Mouse (Mus musculus): Measurements from ENCODE around the gene Ptprd. TPM values are rescaled to one million over a fixed set of nuclear protein-coding genes. Genes with fewer than 3 reads are reported as not detected.

Gene Ptprd
- total RNA-seq, 1 experiment = 1.3 TPM

DNA sequence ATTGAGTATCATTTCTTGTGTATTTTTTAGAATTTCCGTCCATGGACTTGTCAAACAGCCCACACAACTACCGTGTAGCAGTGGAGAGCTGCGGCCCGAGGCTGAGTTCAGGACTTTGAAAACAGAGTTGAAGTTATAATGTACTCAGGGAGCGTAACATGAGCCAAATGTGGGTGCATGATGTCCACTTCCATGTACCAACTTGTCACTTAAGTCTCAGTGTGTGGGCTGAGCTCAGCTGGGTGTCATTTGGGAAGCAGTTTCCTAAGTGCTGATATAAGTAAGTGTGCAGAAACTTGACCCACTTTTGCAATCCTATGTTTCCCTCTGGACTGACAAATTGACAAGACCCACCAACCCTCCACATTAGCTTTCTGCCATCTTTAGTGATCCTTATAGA lies 173.4 kb downstream of the Ptprd start:
- H3K9ac ChIP-seq (ENCODE audit: insufficient read depth, low read depth, low read length, poor library complexity, severe bottlenecking) = no peak overlapping the region
- H3K4me1 ChIP-seq (ENCODE audit: control insufficient read depth in 2 of 2, insufficient read depth in 2 of 2, low read length in 2 of 2, poor library complexity in 1 of 2) = no peaks in the 10 kb centered on the region
- in situ Hi-C loops (cut with MboI; ENCODE audit: low sequenced_read_pairs in 2 of 2, unreplicated experiment in 2 of 2) = no loop called here
- no peaks in the 10 kb centered on the region for H3K9me3 ChIP-seq (ENCODE audit: control insufficient read depth, insufficient read depth, low read depth, low read length)
- no peak overlapping the region for H3K27ac ChIP-seq (ENCODE audit: insufficient read depth, low read depth, low read length, poor library complexity, severe bottlenecking)
- TF ChIP-seq ZNF384 (IDR thresholded peaks at IDR 0.05; ENCODE audit: low read depth, low read length) (no peak), MAFK (IDR thresholded peaks at IDR 0.05; ENCODE audit: insufficient read depth, low read depth, low read length) (no peak), HCFC1 (IDR thresholded peaks at IDR 0.05; ENCODE audit: borderline replicate concordance, insufficient read depth, low read length) (no peak), CHD2 (IDR thresholded peaks at IDR 0.05; ENCODE audit: low read depth, low read length) (no peak), ZC3H11A (IDR thresholded peaks at IDR 0.05; ENCODE audit: borderline replicate concordance, low read depth, low read length) (no peak)
- no peaks in the 10 kb centered on the region for H3K36me3 ChIP-seq (ENCODE audit: control insufficient read depth, insufficient read depth, low read length, poor library complexity, severe bottlenecking)
- no peak for DNase-seq (ENCODE audit: low read depth, low spot score)
- no peak overlapping the region for H3K4me3 ChIP-seq (ENCODE audit: insufficient read depth in 1 of 2, low read depth in 1 of 2, low read length in 2 of 2, poor library complexity in 1 of 2, severe bottlenecking in 1 of 2)

DNA sequence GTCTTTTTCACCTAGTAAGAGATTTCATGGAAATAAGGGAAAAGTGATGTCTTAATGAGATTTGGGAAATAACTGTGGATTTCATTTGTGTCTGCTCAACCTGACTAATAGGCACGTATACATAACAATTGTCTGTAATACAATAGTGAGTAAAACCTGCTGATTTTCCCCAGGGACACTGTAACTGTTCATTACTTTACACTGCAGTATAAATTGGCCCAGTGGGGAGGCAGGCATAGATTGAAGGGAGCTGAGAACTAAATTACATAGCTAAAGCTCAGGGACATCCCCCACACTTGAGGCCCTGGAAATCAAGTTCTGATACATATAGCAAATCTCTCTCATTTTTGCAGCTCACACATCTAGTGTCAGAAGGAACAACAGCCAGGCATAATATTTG lies 209.7 kb downstream of the Ptprd start:
- Histone ChIP-seq H3K9ac (ENCODE audit: insufficient read depth, low read depth, low read length, poor library complexity, severe bottlenecking) (no peak overlapping the region), H3K36me3 (ENCODE audit: control insufficient read depth, insufficient read depth, low read length, poor library complexity, severe bottlenecking) (no peaks in the 10 kb centered on the region), H3K4me1 (ENCODE audit: control insufficient read depth in 2 of 2, insufficient read depth in 2 of 2, low read length in 2 of 2, poor library complexity in 1 of 2) (no peaks in the 10 kb centered on the region), H3K9me3 (ENCODE audit: control insufficient read depth, insufficient read depth, low read depth, low read length) (no peaks in the 10 kb centered on the region), H3K4me3 (ENCODE audit: insufficient read depth in 1 of 2, low read depth in 1 of 2, low read length in 2 of 2, poor library complexity in 1 of 2, severe bottlenecking in 1 of 2) (no peak overlapping the region), H3K27ac (ENCODE audit: insufficient read depth, low read depth, low read length, poor library complexity, severe bottlenecking) (no peak overlapping the region)
- no peak for DNase-seq (ENCODE audit: low read depth, low spot score)
- TF ChIP-seq ZNF384 (IDR thresholded peaks at IDR 0.05; ENCODE audit: low read depth, low read length) (no peak), CHD2 (IDR thresholded peaks at IDR 0.05; ENCODE audit: low read depth, low read length) (no peak), HCFC1 (IDR thresholded peaks at IDR 0.05; ENCODE audit: borderline replicate concordance, insufficient read depth, low read length) (no peak), MAFK (IDR thresholded peaks at IDR 0.05; ENCODE audit: insufficient read depth, low read depth, low read length) (no peak)
- in situ Hi-C loops (cut with MboI; ENCODE audit: low sequenced_read_pairs in 2 of 2, unreplicated experiment in 2 of 2) = no loop called here

DNA sequence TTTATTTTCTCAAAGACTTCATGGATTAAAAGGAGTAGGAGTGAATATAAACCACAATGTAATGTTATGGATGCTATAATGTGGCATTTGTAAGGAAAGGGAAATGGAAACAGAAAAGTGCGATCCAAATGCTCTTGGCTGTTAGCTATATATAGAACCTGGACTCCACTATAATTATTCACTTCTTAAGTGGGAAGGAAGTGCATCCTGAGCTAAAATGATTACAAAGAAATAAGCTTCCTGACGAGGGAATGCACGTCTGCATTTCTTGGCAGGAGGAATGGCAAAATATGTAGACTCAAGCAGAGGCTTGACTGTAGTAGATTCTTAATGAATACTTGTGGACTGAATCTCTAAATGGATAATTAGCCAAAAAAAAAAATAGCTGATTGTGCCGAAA lies 219.1 kb downstream of the Ptprd start:
- in situ Hi-C loops (cut with MboI; ENCODE audit: low sequenced_read_pairs in 2 of 2, unreplicated experiment in 2 of 2) = no loop called here

DNA sequence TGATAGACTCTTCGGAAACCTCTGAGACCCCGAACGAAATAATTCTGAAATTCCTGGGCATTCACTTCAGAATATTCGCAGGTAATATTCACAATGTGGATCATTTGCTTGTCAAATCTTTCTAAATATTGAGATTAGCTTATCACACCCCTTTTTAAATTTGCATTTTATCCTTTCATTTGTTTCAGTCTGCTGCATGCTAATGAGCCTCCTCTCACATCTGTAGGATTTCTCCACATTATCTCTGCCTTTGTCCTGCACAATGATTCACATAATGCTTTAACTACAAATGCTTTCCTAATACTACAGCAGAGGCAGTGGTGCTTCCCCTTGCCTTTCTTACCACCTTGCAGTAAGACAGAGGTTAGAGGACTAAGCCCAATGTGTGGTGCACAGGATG lies 229.7 kb downstream of the Ptprd start:
- TF ChIP-seq ZC3H11A (IDR thresholded peaks at IDR 0.05; ENCODE audit: borderline replicate concordance, low read depth, low read length) = no peak
- TF ChIP-seq ZNF384 (IDR thresholded peaks at IDR 0.05; ENCODE audit: low read depth, low read length) = no peak
- no peak for TF ChIP-seq HCFC1 (IDR thresholded peaks at IDR 0.05; ENCODE audit: borderline replicate concordance, insufficient read depth, low read length)
- TF ChIP-seq MAFK (IDR thresholded peaks at IDR 0.05; ENCODE audit: insufficient read depth, low read depth, low read length) = no peak
- no peak for TF ChIP-seq CHD2 (IDR thresholded peaks at IDR 0.05; ENCODE audit: low read depth, low read length)
- no peak for DNase-seq (ENCODE audit: low read depth, low spot score)
- in situ Hi-C loops (cut with MboI; ENCODE audit: low sequenced_read_pairs in 2 of 2, unreplicated experiment in 2 of 2) = no loop called here

More for the DNA sequence above, 219.1 kb downstream of the Ptprd start:
- no peak overlapping the region for H3K27ac ChIP-seq (ENCODE audit: insufficient read depth, low read depth, low read length, poor library complexity, severe bottlenecking)
- no peaks in the 10 kb centered on the region for H3K4me1 ChIP-seq (ENCODE audit: control insufficient read depth in 2 of 2, insufficient read depth in 2 of 2, low read length in 2 of 2, poor library complexity in 1 of 2)
- no peak overlapping the region for H3K9ac ChIP-seq (ENCODE audit: insufficient read depth, low read depth, low read length, poor library complexity, severe bottlenecking)
- TF ChIP-seq ZNF384 (IDR thresholded peaks at IDR 0.05; ENCODE audit: low read depth, low read length) (no peak), ZC3H11A (IDR thresholded peaks at IDR 0.05; ENCODE audit: borderline replicate concordance, low read depth, low read length) (no peak), MAFK (IDR thresholded peaks at IDR 0.05; ENCODE audit: insufficient read depth, low read depth, low read length) (no peak), CHD2 (IDR thresholded peaks at IDR 0.05; ENCODE audit: low read depth, low read length) (no peak), HCFC1 (IDR thresholded peaks at IDR 0.05; ENCODE audit: borderline replicate concordance, insufficient read depth, low read length) (no peak)
- no peaks in the 10 kb centered on the region for H3K36me3 ChIP-seq (ENCODE audit: control insufficient read depth, insufficient read depth, low read length, poor library complexity, severe bottlenecking)
- no peak overlapping the region for H3K4me3 ChIP-seq (ENCODE audit: insufficient read depth in 1 of 2, low read depth in 1 of 2, low read length in 2 of 2, poor library complexity in 1 of 2, severe bottlenecking in 1 of 2)
- H3K9me3 ChIP-seq (ENCODE audit: control insufficient read depth, insufficient read depth, low read depth, low read length) = no peaks in the 10 kb centered on the region
- no peak for DNase-seq (ENCODE audit: low read depth, low spot score)

DNA sequence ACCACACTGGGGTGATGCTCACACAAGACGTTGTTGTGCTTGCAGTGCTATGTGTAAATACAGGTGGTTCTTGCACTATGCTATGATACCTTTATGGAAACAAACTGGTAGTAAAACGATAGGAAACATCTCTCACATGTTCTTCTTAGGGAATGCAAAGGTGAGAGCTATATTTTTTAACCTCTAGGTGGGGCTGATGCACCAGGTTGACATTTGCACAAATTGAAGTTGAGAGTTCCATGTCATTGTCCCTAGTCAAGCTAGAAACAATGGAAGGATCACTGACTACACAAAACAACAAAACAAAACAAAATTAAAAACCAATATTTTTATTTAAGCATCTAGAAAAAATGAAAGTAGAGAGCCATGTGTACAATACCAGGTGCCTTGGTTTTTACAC lies 250.1 kb downstream of the Ptprd start:
- no peak overlapping the region for H3K27ac ChIP-seq (ENCODE audit: insufficient read depth, low read depth, low read length, poor library complexity, severe bottlenecking)
- in situ Hi-C loops (cut with MboI; ENCODE audit: low sequenced_read_pairs in 2 of 2, unreplicated experiment in 2 of 2) = no loop called here
- no peaks in the 10 kb centered on the region for H3K4me1 ChIP-seq (ENCODE audit: control insufficient read depth in 2 of 2, insufficient read depth in 2 of 2, low read length in 2 of 2, poor library complexity in 1 of 2)
- no peak overlapping the region for H3K9ac ChIP-seq (ENCODE audit: insufficient read depth, low read depth, low read length, poor library complexity, severe bottlenecking)
- TF ChIP-seq MAFK (IDR thresholded peaks at IDR 0.05; ENCODE audit: insufficient read depth, low read depth, low read length) = no peak
- no peaks in the 10 kb centered on the region for H3K9me3 ChIP-seq (ENCODE audit: control insufficient read depth, insufficient read depth, low read depth, low read length)
- H3K4me3 ChIP-seq (ENCODE audit: insufficient read depth in 1 of 2, low read depth in 1 of 2, low read length in 2 of 2, poor library complexity in 1 of 2, severe bottlenecking in 1 of 2) = no peak overlapping the region
- H3K36me3 ChIP-seq (ENCODE audit: control insufficient read depth, insufficient read depth, low read length, poor library complexity, severe bottlenecking) = no peaks in the 10 kb centered on the region
- DNase-seq (ENCODE audit: low read depth, low spot score) = peak; percentile 6

More for the DNA sequence above, 229.7 kb downstream of the Ptprd start:
- Histone ChIP-seq H3K4me1 (ENCODE audit: control insufficient read depth in 2 of 2, insufficient read depth in 2 of 2, low read length in 2 of 2, poor library complexity in 1 of 2) (no peaks in the 10 kb centered on the region), H3K4me3 (ENCODE audit: insufficient read depth in 1 of 2, low read depth in 1 of 2, low read length in 2 of 2, poor library complexity in 1 of 2, severe bottlenecking in 1 of 2) (no peak overlapping the region), H3K36me3 (ENCODE audit: control insufficient read depth, insufficient read depth, low read length, poor library complexity, severe bottlenecking) (no peaks in the 10 kb centered on the region), H3K9ac (ENCODE audit: insufficient read depth, low read depth, low read length, poor library complexity, severe bottlenecking) (no peak overlapping the region), H3K27ac (ENCODE audit: insufficient read depth, low read depth, low read length, poor library complexity, severe bottlenecking) (no peak overlapping the region), H3K9me3 (ENCODE audit: control insufficient read depth, insufficient read depth, low read depth, low read length) (no peaks in the 10 kb centered on the region)
